Mouse (Mus musculus) stomach, embryonic 15.5 days (tissue): Measurements from ENCODE around the gene Taf11. TPM values are rescaled to one million over a fixed set of nuclear protein-coding genes. Genes with fewer than 3 reads are reported as not detected.

Experiments
- ATAC-seq: fragments of 200-750 bp; cut with Nextera tagmentation; 2 replicates; pipeline ENCODE4 v1.8.0; 2017; ENCODE audit warnings: low read depth, moderate number of reproducible peaks, moderate TSS enrichment; ENCODE audit not compliant: insufficient read depth, low FRiP score
- H3K27ac ChIP-seq: fragments of 300-500 bp; sonication (generic); 2 replicates; pipeline ENCODE4 v1.5.1; 2015; ENCODE audit warnings: mild to moderate bottlenecking, inconsistent platforms
- H3K27me3 ChIP-seq: fragments of 300-500 bp; sonication (generic); replicated peaks from 2 replicates; pipeline ENCODE4 v1.6.1; 2015; ENCODE audit warnings: inconsistent platforms
- H3K36me3 ChIP-seq: fragments of 300-500 bp; sonication (generic); 2 replicates; pipeline ENCODE4 v1.6.1; 2015; ENCODE audit warnings: inconsistent platforms
- H3K4me1 ChIP-seq: fragments of 300-500 bp; sonication (generic); 2 replicates; pipeline ENCODE4 v1.6.1; 2015; ENCODE audit warnings: inconsistent platforms
- H3K4me2 ChIP-seq: fragments of 300-500 bp; sonication (generic); 2 replicates; pipeline ENCODE4 v1.6.1; 2015; ENCODE audit warnings: mild to moderate bottlenecking, inconsistent platforms
- H3K4me3 ChIP-seq: fragments of 300-500 bp; sonication (generic); replicated peaks from 2 replicates; pipeline ENCODE4 v1.5.1; 2015; ENCODE audit warnings: inconsistent platforms
- H3K9ac ChIP-seq: fragments of 300-500 bp; sonication (generic); 2 replicates; pipeline ENCODE4 v1.6.1; 2015; ENCODE audit warnings: inconsistent platforms
- H3K9me3 ChIP-seq: fragments of 300-500 bp; sonication (generic); 2 replicates; pipeline ENCODE4 v1.6.1; 2016; ENCODE audit warnings: inconsistent platforms
- WGBS: fragments of 180-500 bp; shearing (Covaris S2); methylation state at CpG from one replicate; pipeline ENCODE4 v1.1.7; 2015; 5-methylcytosine and 5-hydroxymethylcytosine counted together
- polyA plus RNA-seq: library from polyadenylated mRNA; unstranded; fragments of >200 nt; fragmentation: Nextera tagmentation; extraction: Ambion mirVana; gene quantifications from 2 replicates; pipeline ENCODE4 v1.2.1, GENCODE M21; 2015

Gene Taf11
- polyA plus RNA-seq, 1 experiment from 2014 or later, result 56.3 TPM

DNA sequence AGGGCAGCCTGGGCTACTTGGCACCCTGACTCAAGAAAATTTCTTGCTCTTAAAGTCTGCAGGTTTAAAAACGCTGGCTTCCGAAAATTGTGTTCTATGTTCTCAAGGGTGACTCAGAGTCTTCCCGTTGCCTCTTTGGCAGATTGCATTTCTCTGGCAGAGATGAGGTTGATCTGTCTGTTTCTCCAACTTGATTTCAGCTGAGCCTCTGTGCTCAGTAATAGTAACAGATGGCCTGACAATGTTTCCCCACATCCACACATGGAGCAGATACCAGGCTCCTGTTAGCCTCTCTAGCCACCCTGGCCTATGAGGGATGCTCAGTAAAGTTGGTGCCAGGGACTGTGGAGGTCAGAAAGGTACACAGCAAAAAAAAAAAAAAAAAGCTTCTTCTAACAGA lies 37.8 kb downstream of the Taf11 start:
- Histone ChIP-seq H3K9me3 (no peaks in the 10 kb centered on the region), H3K4me1 (peaks cover 4% of the 10 kb centered on the region; the same call in 1 of the 2 replicates), H3K4me3 (no peak overlapping the region), H3K36me3 (no peaks in the 10 kb centered on the region; the same call in 1 of the 2 replicates), H3K27me3 (no peaks in the 10 kb centered on the region), H3K9ac (no peak overlapping the region), H3K4me2 (no peak overlapping the region), H3K27ac (no peak overlapping the region)
- no peak for ATAC-seq
- WGBS, result 81% methylated on average over 3 of the region's 3 CpGs

GRCm38 (mm10) chr17:27866737-27867136 lies 42.9 kb downstream of the Taf11 start:
- Histone ChIP-seq H3K9me3 (no peaks in the 10 kb centered on the region), H3K27me3 (no peaks in the 10 kb centered on the region), H3K4me3 (no peak overlapping the region), H3K4me2 (no peak overlapping the region), H3K4me1 (0 out of 2 replicates have a peak, but pooled peaks cover 5% of the 10 kb centered on the region), H3K27ac (no peak overlapping the region), H3K36me3 (no peaks in the 10 kb centered on the region; the same call in 1 of the 2 replicates), H3K9ac (no peak overlapping the region)
- WGBS, result 49% methylated on average over 4 of the region's 4 CpGs
- ATAC-seq, result no peak

GRCm38 (mm10) chr17:27865461-27865860 lies 44.2 kb downstream of the Taf11 start:
- no peak overlapping the region for H3K4me3 ChIP-seq
- ATAC-seq, result no peak
- H3K9me3 ChIP-seq, result no peaks in the 10 kb centered on the region
- H3K9ac ChIP-seq, result no peak overlapping the region
- H3K4me2 ChIP-seq, result no peak overlapping the region
- no peaks in the 10 kb centered on the region; the same call in 1 of the 2 replicates for H3K36me3 ChIP-seq
- no peak overlapping the region for H3K27ac ChIP-seq
- 0 out of 2 replicates have a peak, but pooled peaks cover 5% of the 10 kb centered on the region for H3K4me1 ChIP-seq
- H3K27me3 ChIP-seq, result no peaks in the 10 kb centered on the region
- WGBS, result 62% methylated on average over 2 of the region's 2 CpGs

- no peaks in the 10 kb centered on the region for H3K9me3 ChIP-seq
- no peak overlapping the region for H3K9ac ChIP-seq
- peak; percentile 42; the same call in 1 of the 2 replicates for ATAC-seq
- no peak overlapping the region for H3K4me2 ChIP-seq
- no peaks in the 10 kb centered on the region for H3K27me3 ChIP-seq
- WGBS, result 61% methylated on average over 2 of the region's 2 CpGs
- H3K4me1 ChIP-seq, result peaks cover 12% of the 10 kb centered on the region
- peaks cover 3% of the 10 kb centered on the region; the same call in 1 of the 2 replicates for H3K36me3 ChIP-seq
- H3K27ac ChIP-seq, result no peak overlapping the region
- no peak overlapping the region for H3K4me3 ChIP-seq
Measured at GRCm38 (mm10) chr17:27859131-27859530, 50.5 kb downstream of the Taf11 start.

GRCm38 (mm10) chr17:27857649-27858475 lies 51.8 kb downstream of the Taf11 start:
- H3K27me3 ChIP-seq, result no peaks in the 10 kb centered on the region
- peak overlapping the region; percentile 90; the same call in 1 of the 2 replicates for H3K9ac ChIP-seq
- no peaks in the 10 kb centered on the region for H3K9me3 ChIP-seq
- peaks cover 12% of the 10 kb centered on the region for H3K4me1 ChIP-seq
- no peak for ATAC-seq
- 30% methylated on average over 11 of the region's 11 CpGs for WGBS
- H3K4me3 ChIP-seq, result peak overlapping the region; percentile 77
- no peak overlapping the region for H3K27ac ChIP-seq
- H3K4me2 ChIP-seq, result peak overlapping the region; percentile 86
- peaks cover 9% of the 10 kb centered on the region for H3K36me3 ChIP-seq

- Histone ChIP-seq H3K27me3 (no peaks in the 10 kb centered on the region), H3K9me3 (no peaks in the 10 kb centered on the region), H3K27ac (peak overlapping the region; percentile 81), H3K4me2 (peak overlapping the region; percentile 86), H3K36me3 (peaks cover 11% of the 10 kb centered on the region), H3K4me1 (peaks cover 12% of the 10 kb centered on the region), H3K4me3 (peak overlapping the region; percentile 77), H3K9ac (peak overlapping the region; percentile 90)
- WGBS, result 1% methylated on average over 52 of the region's 52 CpGs
- ATAC-seq, result peak; percentile 57
Measured at GRCm38 (mm10) chr17:27856798-27857648, 52.6 kb downstream of the Taf11 start.

GRCm38 (mm10) chr17:27856265-27856797 lies 53.3 kb downstream of the Taf11 start, which contains the start of gene Uhrf1bp1:
TSS of gene Uhrf1bp1 (plus strand) at chr17:27856441.
- H3K4me2 ChIP-seq, result peak within 1 kb of the TSS; percentile 86
- H3K4me1 ChIP-seq, result peaks cover 12% of the 10 kb centered on the region
- peaks cover 12% of the 10 kb centered on the region for H3K36me3 ChIP-seq
- H3K27ac ChIP-seq, result peak within 1 kb of the TSS; percentile 81
- under 1% methylated on average over 54 of the region's 54 CpGs for WGBS
- no peaks in the 10 kb centered on the region for H3K27me3 ChIP-seq
- H3K9me3 ChIP-seq, result no peaks in the 10 kb centered on the region
- H3K4me3 ChIP-seq, result peak within 1 kb of the TSS; percentile 77
- peak within 1 kb of the TSS; percentile 90 for H3K9ac ChIP-seq
- peak; percentile 80 for ATAC-seq

Other genes starting within 250 kb of the Taf11 start
- 18.9 and 22.8 TPM in 2 replicates for gene Spdef, start 180.9 kb downstream of the Taf11 start, polyA plus RNA-seq
- gene D17Wsu92e, start 89.2 kb downstream of the Taf11 start, polyA plus RNA-seq, result 20.0 and 23.1 TPM in 2 replicates
- gene Snrpc, start 71.7 kb downstream of the Taf11 start, polyA plus RNA-seq, result 247 and 276 TPM in 2 replicates
- gene Uhrf1bp1, start 53.4 kb downstream of the Taf11 start, polyA plus RNA-seq, result 3.8 and 5.3 TPM in 2 replicates
- 14.9 and 18.4 TPM in 2 replicates for gene Anks1, start 538 bp downstream of the Taf11 start, polyA plus RNA-seq
- 2.2 and 2.8 TPM in 2 replicates for gene Tcp11, start 170.8 kb upstream of the Taf11 start, polyA plus RNA-seq
- 1.6 and 2.4 TPM in 2 replicates for gene Scube3, start 232.3 kb upstream of the Taf11 start, polyA plus RNA-seq